Mouse (Mus musculus): ENCODE measurements around the gene Ranbp10. TPM values are rescaled to one million over a fixed set of nuclear protein-coding genes. Genes with fewer than 3 reads are reported as not detected.

The Ranbp10 gene
- total RNA-seq, 1 experiment from 2014 or later, result 13.4 TPM

GRCm38 (mm10) chr8:105794009-105794598 is 33.0 kb downstream of the Ranbp10 start:
- no peak for ATAC-seq (replicated peaks; ENCODE audit: low read depth, poor library complexity, severe bottlenecking)

GRCm38 (mm10) chr8:105793331-105793730 is 33.8 kb downstream of the Ranbp10 start:
- no peak for ATAC-seq (replicated peaks; ENCODE audit: low read depth, poor library complexity, severe bottlenecking)

GRCm38 (mm10) chr8:105789626-105790025 is 37.5 kb downstream of the Ranbp10 start:
- ATAC-seq (replicated peaks; ENCODE audit: low read depth, poor library complexity, severe bottlenecking), result no peak

- ATAC-seq (replicated peaks; ENCODE audit: low read depth, poor library complexity, severe bottlenecking), result peak; percentile 91
These were observed 38.2 kb downstream of the Ranbp10 start for GRCm38 (mm10) chr8:105788927-105789326.

- ATAC-seq (replicated peaks; ENCODE audit: low read depth, poor library complexity, severe bottlenecking), result peak; percentile 70
These were observed 38.9 kb downstream of the Ranbp10 start for GRCm38 (mm10) chr8:105788241-105788640.

GRCm38 (mm10) chr8:105780298-105780697 is 46.9 kb downstream of the Ranbp10 start:
- ATAC-seq (replicated peaks; ENCODE audit: low read depth, poor library complexity, severe bottlenecking), result no peak

GRCm38 (mm10) chr8:105777833-105778232 is 49.3 kb downstream of the Ranbp10 start:
- ATAC-seq (replicated peaks; ENCODE audit: low read depth, poor library complexity, severe bottlenecking), result peak; percentile 71

GRCm38 (mm10) chr8:105774498-105774897 is 52.7 kb downstream of the Ranbp10 start:
- ATAC-seq (replicated peaks; ENCODE audit: low read depth, poor library complexity, severe bottlenecking), result no peak

GRCm38 (mm10) chr8:105773441-105773861 is 53.7 kb downstream of the Ranbp10 start:
- ATAC-seq (replicated peaks; ENCODE audit: low read depth, poor library complexity, severe bottlenecking), result no peak

GRCm38 (mm10) chr8:105771398-105772175 is 55.6 kb downstream of the Ranbp10 start:
- no peak for ATAC-seq (replicated peaks; ENCODE audit: low read depth, poor library complexity, severe bottlenecking)

- ATAC-seq (replicated peaks; ENCODE audit: low read depth, poor library complexity, severe bottlenecking), result peak; percentile 83
These were observed 56.5 kb downstream of the Ranbp10 start for GRCm38 (mm10) chr8:105770609-105771008.

GRCm38 (mm10) chr8:105768485-105769257 is 58.5 kb downstream of the Ranbp10 start:
- no peak for ATAC-seq (replicated peaks; ENCODE audit: low read depth, poor library complexity, severe bottlenecking)

GRCm38 (mm10) chr8:105758277-105759108 is 68.7 kb downstream of the Ranbp10 start, which contains the start of gene Gfod2:
TSS of gene Gfod2 (minus strand) at chr8:105758664.
- peak; percentile 100 for ATAC-seq (replicated peaks; ENCODE audit: low read depth, poor library complexity, severe bottlenecking)

GRCm38 (mm10) chr8:105757796-105758276 is 69.3 kb downstream of the Ranbp10 start:
- no peak; the same call in 1 of the 2 replicates for ATAC-seq (replicated peaks; ENCODE audit: low read depth, poor library complexity, severe bottlenecking)

- ATAC-seq (replicated peaks; ENCODE audit: low read depth, poor library complexity, severe bottlenecking), result no peak
These were observed 72.5 kb downstream of the Ranbp10 start for GRCm38 (mm10) chr8:105754688-105755087.

GRCm38 (mm10) chr8:105753916-105754315 is 73.2 kb downstream of the Ranbp10 start:
- no peak for ATAC-seq (replicated peaks; ENCODE audit: low read depth, poor library complexity, severe bottlenecking)

- ATAC-seq (replicated peaks; ENCODE audit: low read depth, poor library complexity, severe bottlenecking), result no peak
These were observed 76.5 kb downstream of the Ranbp10 start for GRCm38 (mm10) chr8:105750606-105751005.

GRCm38 (mm10) chr8:105743301-105743700 is 83.8 kb downstream of the Ranbp10 start:
- ATAC-seq (replicated peaks; ENCODE audit: low read depth, poor library complexity, severe bottlenecking), result no peak

- ATAC-seq (replicated peaks; ENCODE audit: low read depth, poor library complexity, severe bottlenecking), result no peak
These were observed 87.9 kb downstream of the Ranbp10 start for GRCm38 (mm10) chr8:105739216-105739615.

- ATAC-seq (replicated peaks; ENCODE audit: low read depth, poor library complexity, severe bottlenecking), result no peak
These were observed 95.0 kb downstream of the Ranbp10 start for GRCm38 (mm10) chr8:105732186-105732585.

All from common myeloid progenitor, adult 5-6 weeks (primary cell).